ENCODE assay signal across 11 mouse cellular contexts in the genomic region with DNA sequence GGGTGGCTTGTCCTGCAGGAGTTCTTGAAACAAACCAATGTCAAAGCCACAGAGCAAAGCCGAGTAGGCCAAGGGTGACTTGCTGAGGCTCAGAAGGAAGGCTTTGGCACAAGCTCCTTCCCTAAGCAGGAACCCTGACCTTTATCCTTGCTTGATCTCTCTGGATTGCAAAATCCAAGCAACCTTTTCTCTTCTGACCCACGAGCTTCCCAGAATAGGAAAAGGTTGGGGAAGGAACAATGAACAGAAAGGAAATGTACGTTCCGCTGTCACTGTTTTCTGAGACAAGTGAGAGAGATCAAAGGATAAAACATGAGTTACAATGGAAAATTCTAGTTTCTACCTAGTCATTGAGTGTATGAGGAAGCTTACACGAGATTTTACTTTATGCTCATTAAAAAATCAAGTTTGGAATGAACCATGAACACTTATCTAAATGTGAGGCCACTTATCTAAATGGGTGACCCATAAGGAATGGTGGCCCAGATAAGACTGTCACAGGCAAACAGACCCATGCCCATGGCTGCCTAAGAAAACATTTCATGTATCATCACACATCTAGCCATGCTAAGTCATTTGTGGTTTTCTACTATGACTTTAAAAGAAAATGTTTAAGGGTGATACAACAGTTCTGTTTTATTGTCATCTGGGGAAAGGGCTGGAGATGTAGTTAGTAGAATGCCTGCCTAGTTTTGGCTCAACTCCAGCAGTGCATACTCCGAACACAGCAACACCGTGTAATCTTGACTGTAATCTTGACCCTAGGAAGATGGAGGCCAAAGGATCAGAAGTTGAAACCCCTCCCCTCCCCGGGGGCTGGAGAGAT.
DNase-seq lines count a peak whose midpoint lies in the region; ATAC-seq and TF ChIP-seq lines count a peak whose summit lies in the region.
"Had no signal": no experiment of that assay in that cellular context is flagged by ENCODE, and none has a peak within 500 bp of the region (broad histone marks: within the 10 kb centered on the region; RNA-seq: fewer than 3 reads in every experiment).

No protein-coding gene starts in this region.

- 79% methylated on average over 8 of the region's 8 CpGs for WGBS in midbrain, embryonic 11.5 days
- 82% methylated on average over 8 of the region's 8 CpGs for WGBS in midbrain, embryonic 13.5 days
- 55% methylated on average over 8 of the region's 8 CpGs for WGBS in kidney, postnatal 0 days
- WGBS in forebrain, embryonic 13.5 days: 77% methylated on average over 8 of the region's 8 CpGs

- H3K9ac ChIP-seq in midbrain, embryonic 11.5 days (ENCODE audit: low read length): no peak overlapping the region
- H3K9ac ChIP-seq in midbrain, embryonic 13.5 days (replicated peaks): no peak overlapping the region
- H3K9ac ChIP-seq in kidney, postnatal 0 days (ENCODE audit: low read depth, low read length): no peak overlapping the region
- no peak overlapping the region for H3K9ac ChIP-seq in forebrain, embryonic 13.5 days

- H3K27ac ChIP-seq in midbrain, embryonic 11.5 days (ENCODE audit: low read depth, low read length): no peak overlapping the region
- no peak overlapping the region for H3K27ac ChIP-seq in midbrain, embryonic 13.5 days
- H3K27ac ChIP-seq in kidney, postnatal 0 days: no peak overlapping the region
- H3K27ac ChIP-seq in forebrain, embryonic 13.5 days: no peak overlapping the region
- H3K27ac ChIP-seq: macrophage had no signal

- no peaks in the 10 kb centered on the region for H3K9me3 ChIP-seq in midbrain, embryonic 11.5 days (ENCODE audit: control insufficient read depth, low read length)
- no peaks in the 10 kb centered on the region for H3K9me3 ChIP-seq in midbrain, embryonic 13.5 days
- no peaks in the 10 kb centered on the region for H3K9me3 ChIP-seq in kidney, postnatal 0 days (replicated peaks; ENCODE audit: low read length)
- H3K9me3 ChIP-seq in forebrain, embryonic 13.5 days (replicated peaks): no peaks in the 10 kb centered on the region

- no peaks in the 10 kb centered on the region for H3K4me1 ChIP-seq in midbrain, embryonic 11.5 days (ENCODE audit: control insufficient read depth, insufficient read depth, low read length)
- H3K4me1 ChIP-seq in midbrain, embryonic 13.5 days (replicated peaks): no peaks in the 10 kb centered on the region
- H3K4me1 ChIP-seq in kidney, postnatal 0 days (replicated peaks; ENCODE audit: insufficient read depth, low read length): no peaks in the 10 kb centered on the region
- no peaks in the 10 kb centered on the region for H3K4me1 ChIP-seq in forebrain, embryonic 13.5 days

- H3K4me2 ChIP-seq in midbrain, embryonic 11.5 days: no peak overlapping the region
- H3K4me2 ChIP-seq in midbrain, embryonic 13.5 days (replicated peaks): no peak overlapping the region
- H3K4me2 ChIP-seq in kidney, postnatal 0 days (ENCODE audit: low read length): no peak overlapping the region
- H3K4me2 ChIP-seq in forebrain, embryonic 13.5 days: no peak overlapping the region

- peak; percentile 72 for DNase-seq in midbrain, embryonic 11.5 days (ENCODE audit: low spot score, missing footprints)
- peak; percentile 64 to 68 for DNase-seq in adrenal gland, postnatal 36 days
- DNase-seq in kidney, postnatal 0 days (ENCODE audit: low spot score): peak; percentile 36
- peak; percentile 39 for DNase-seq in skeletal muscle tissue, adult 2 months (ENCODE audit: low read depth, low spot score)
- DNase-seq in spleen, postnatal 10 days (ENCODE audit: low spot score in 2 of 2): no peak
- DNase-seq: cerebellum, adult 11 months had no signal

- TF ChIP-seq CTCF in kidney, postnatal 0 days (IDR thresholded peaks at IDR 0.05; ENCODE audit: low read depth): no peak

- no peak overlapping the region for H3K4me3 ChIP-seq in midbrain, embryonic 11.5 days (ENCODE audit: low read depth, low read length)
- no peak overlapping the region for H3K4me3 ChIP-seq in midbrain, embryonic 13.5 days (replicated peaks)
- H3K4me3 ChIP-seq in kidney, postnatal 0 days (replicated peaks; ENCODE audit: low read depth, low read length): no peak overlapping the region
- no peak overlapping the region for H3K4me3 ChIP-seq in forebrain, embryonic 13.5 days

- H3K36me3 ChIP-seq in midbrain, embryonic 11.5 days (ENCODE audit: control insufficient read depth, insufficient read depth, low read length): no peaks in the 10 kb centered on the region
- H3K36me3 ChIP-seq in midbrain, embryonic 13.5 days: no peaks in the 10 kb centered on the region
- H3K36me3 ChIP-seq in kidney, postnatal 0 days (ENCODE audit: insufficient read depth, low read length): no peaks in the 10 kb centered on the region
- H3K36me3 ChIP-seq in forebrain, embryonic 13.5 days (ENCODE audit: poor library complexity, severe bottlenecking): no peaks in the 10 kb centered on the region

- no peaks in the 10 kb centered on the region for H3K27me3 ChIP-seq in midbrain, embryonic 11.5 days (ENCODE audit: control insufficient read depth, insufficient read depth, low read length)
- no peaks in the 10 kb centered on the region for H3K27me3 ChIP-seq in midbrain, embryonic 13.5 days
- H3K27me3 ChIP-seq in kidney, postnatal 0 days (ENCODE audit: insufficient read depth, low read length): no peaks in the 10 kb centered on the region
- no peaks in the 10 kb centered on the region for H3K27me3 ChIP-seq in forebrain, embryonic 13.5 days
- H3K27me3 ChIP-seq: Patski had no signal

- no peak for ATAC-seq in midbrain, embryonic 11.5 days (ENCODE audit: low FRiP score)
- no peak for ATAC-seq in midbrain, embryonic 13.5 days
- ATAC-seq in kidney, postnatal 0 days (replicated peaks; ENCODE audit: low FRiP score, low read depth): no peak
- ATAC-seq in forebrain, embryonic 13.5 days: no peak
- no peak for ATAC-seq in erythroblast, adult 5-6 weeks (replicated peaks; ENCODE audit: low FRiP score, poor library complexity, severe bottlenecking)
- ATAC-seq: Patski had no signal

Comparison
In these comparisons a context has a peak if more than half of its experiments do, and no peak if none do; other contexts are left out.
1. DNase-seq: peak in midbrain, embryonic 11.5 days (single experiment), adrenal gland, postnatal 36 days (2 of 2), kidney, postnatal 0 days (single experiment) and skeletal muscle tissue, adult 2 months (single experiment); none in spleen, postnatal 10 days (0 of 2).